Mouse (Mus musculus) c-Kit-positive CD71-negative TER-119-negative erythroid progenitor cells, embryonic 14.5 days (primary cell): Measurements from ENCODE around the gene Hoxd8.

Source experiments
- DNase-seq: peaks from one replicate; pipeline ENCODE4 v3.0.0-alpha.2; 2013; ENCODE audit warnings: low read depth

Hoxd8 gene

DNA sequence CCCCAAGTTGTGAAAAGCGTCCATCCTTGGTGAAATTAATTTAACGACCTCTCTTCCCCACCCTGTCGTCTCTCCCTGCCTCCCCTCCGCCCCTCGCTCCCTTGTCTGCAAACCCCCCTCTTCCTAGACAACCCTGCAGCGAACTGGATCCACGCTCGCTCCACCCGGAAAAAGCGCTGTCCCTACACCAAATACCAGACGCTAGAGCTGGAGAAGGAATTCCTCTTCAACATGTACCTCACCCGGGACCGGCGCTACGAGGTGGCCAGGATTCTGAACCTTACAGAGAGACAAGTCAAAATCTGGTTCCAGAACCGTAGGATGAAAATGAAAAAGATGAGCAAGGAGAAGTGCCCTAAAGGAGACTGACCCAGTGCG is 5.4 kb upstream of the Hoxd8 start:
- DNase-seq, result no peak

DNA sequence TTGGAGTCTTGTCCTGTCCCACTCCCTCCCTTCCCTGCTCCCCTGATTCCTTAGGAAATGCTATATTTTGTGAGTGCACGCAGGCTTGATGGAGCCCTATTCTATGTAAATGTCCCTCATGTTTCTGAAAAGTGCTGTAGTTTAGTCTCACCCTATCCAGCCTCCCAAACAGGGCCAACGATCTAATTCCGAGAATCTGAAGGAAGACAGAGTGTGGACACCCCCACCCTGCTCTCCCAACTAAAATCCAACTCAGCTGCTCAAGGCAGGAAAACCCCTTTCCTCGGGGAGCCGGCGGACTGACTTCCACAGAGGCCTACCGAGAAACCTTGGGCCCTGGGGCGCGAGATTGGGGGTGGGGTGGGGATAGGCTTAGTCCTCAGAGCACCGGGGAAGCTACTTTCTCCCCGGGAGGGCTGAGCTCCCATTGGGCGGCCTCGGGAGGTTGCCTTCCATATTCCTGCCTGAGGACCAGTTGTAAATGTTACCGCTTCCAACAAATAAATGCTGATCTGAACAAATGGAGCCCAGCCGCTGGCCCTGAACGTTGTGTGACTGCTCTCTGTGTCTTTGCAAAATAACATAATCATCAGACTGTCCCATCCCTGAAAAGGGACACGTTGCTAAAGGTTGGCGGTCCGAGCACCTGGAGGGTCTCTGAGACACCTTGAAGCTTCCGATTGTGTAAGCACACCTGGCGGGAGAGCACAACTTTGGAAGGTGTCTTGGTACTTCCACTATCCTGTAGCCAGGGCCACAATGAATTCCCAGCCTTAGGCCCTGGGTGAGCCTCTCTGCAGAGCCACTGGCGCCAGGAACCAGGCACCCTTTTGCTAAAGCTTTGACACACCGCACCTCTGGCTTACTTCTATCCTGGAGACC is 4.5 kb upstream of the Hoxd8 start:
- DNase-seq, result no peak

DNA sequence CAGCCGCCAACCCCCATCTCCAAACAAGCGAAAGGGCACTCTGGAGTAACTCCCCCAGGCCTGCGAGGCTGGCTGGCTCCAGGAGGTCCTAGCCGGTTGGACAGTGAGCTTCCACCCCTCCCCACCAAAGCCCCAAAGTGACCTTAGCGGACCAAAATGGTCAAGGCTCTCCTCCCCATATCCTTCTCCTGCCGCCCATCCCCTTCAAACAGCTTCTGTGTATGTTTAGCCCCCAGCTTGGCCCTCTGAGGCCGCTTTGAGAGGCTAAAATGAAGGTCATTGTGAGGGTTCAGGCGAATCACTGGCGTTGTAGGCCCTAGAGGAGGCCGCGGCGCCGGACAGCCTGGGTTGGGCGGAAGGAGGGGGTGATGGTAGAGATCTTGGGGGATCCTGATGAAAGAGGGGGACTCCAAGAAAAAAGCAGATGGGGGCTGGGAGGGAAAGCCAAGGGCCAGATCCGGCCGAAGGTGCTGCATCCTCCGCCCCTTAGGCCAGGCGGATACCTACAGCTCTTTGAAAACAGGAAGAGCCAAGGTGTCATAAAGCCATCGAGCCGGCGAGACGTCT is 3.8 kb upstream of the Hoxd8 start:
- DNase-seq, result no peak

DNA sequence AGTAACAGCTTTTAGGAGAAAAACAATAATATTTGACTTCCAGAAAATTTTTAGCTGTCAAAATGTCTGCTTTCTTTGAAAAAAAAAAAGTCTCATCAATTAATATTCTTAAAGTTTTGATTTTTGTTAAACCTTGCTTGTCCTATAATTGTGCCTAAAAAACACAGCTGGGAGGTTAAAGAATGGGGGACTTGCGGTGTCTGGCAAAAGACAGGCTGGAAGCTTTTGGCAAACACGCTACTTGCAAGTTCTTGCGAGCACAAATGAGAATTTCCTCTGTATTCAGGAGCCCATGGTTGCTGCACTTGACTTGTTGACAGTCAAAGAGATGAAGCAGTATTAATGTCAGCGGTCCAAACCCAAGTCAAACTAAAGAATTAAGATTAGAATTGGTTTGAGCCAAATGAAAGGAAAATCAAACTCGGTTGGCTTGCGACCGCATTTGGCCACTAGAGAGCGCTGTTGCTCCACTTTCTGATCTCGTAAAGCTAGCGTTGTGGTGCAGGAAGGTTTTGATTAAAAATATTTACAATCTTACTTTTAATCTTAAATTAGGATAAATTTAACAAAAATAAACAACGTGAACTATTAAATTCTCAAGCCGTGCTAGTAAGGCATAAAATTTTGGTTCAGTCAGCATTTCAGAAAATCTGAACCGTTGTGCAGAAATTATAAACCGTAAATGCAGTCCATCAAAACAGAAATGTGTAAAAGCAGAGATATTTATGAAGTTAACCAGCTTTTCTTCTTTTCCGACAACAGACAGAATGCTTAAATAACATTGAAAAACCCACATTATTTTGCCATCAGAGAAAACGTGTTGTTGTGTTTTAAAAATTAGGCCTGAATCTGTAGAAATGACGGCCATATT is 2.2 kb upstream of the Hoxd8 start:
- peak; percentile 51 for DNase-seq

DNA sequence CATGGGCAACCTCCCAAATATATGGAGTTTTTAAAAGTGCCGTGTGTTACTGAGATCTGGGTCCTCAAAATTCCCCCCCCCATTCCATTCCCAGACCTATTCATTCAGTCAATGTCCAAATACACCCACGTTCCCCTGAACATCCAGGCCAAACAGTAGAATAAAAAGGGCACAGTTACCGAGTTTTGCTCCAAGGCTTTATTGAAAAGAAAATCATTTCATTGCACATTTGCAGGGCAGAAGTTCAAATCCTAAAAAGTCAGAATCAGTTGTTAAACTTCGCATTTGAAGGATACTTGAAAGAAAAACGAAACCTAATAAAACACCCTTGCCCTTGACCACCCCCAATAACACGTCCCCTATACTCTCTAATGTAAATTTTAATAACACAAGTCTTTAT is 1.6 kb upstream of the Hoxd8 start:
- no peak for DNase-seq

DNA sequence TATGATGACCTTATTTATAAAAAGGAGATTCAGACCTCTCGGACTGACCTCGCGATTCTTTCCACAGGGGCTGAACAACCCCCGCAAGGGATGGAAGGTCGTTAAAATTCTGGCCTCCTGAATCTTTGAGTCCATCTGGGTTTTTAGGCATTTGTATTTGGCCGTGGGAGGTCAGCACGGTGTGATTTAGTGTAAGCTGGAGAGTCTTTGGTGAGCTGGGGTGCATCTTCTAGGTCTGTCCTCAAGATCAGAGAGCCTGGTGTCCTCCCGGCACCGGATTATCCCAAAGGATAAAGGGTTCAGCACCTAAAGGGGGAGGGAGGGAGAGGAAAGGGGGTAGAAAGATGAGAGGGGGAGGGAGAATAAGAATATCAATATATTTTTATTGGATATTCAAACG is 1.1 kb upstream of the Hoxd8 start:
- DNase-seq, result no peak

DNA sequence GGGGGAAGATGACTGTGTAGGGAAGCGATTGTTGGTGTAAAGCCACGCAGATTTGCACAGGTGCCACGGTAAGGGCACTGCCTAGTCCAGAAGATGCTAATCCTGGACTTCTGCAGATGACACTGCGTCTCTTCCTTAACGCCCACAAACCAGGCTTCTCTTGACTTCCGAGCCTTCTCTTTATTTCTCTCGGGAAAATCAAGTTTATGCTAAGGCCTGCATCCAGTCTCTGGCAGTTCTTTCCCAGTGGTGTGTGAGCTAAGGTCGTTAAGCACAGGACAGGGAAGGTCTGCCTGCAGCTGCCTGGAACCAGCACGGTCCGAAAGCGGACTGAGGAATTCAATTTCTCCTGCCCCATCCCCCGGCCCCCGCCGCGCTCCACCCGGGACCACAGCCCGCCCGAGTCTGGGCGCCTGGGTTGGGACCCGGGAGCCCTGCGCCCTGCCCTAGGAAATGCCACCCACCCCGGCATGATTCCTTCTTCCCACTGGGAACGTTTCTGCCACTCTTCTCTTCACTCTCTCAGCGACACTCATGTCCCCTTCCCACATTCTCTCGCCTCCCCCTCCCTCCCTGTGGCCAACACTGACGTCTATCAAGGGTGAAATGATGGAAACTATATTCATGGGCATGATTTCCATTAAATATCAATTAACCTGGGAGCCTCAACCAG is 559 bp upstream of the Hoxd8 start:
- no peak for DNase-seq

DNA sequence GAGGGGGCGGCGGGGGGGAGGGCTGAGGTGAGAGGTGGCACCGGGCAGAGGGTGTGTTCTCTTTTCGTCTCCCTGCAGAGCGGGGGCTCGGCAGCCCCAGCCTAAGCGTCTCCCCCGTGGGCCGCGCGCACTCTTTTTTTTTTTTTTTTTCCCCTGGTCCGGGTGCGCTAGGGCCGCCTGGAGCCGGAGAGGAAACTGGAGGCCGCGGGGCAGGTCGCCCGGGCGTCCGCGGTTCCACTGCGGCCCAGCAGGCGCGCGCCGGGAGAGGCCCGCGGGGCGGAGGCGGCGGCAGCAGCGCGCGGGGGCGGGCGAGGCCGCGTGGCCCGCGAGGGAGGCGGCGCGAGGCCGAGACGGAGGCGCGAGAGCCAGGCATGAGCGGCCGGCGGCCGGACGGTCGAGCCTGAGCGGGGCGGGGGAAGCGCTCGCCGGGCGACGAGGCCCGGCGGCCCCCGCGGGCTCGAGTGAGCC is 618 bp downstream of the Hoxd8 start:
- DNase-seq, result no peak

DNA sequence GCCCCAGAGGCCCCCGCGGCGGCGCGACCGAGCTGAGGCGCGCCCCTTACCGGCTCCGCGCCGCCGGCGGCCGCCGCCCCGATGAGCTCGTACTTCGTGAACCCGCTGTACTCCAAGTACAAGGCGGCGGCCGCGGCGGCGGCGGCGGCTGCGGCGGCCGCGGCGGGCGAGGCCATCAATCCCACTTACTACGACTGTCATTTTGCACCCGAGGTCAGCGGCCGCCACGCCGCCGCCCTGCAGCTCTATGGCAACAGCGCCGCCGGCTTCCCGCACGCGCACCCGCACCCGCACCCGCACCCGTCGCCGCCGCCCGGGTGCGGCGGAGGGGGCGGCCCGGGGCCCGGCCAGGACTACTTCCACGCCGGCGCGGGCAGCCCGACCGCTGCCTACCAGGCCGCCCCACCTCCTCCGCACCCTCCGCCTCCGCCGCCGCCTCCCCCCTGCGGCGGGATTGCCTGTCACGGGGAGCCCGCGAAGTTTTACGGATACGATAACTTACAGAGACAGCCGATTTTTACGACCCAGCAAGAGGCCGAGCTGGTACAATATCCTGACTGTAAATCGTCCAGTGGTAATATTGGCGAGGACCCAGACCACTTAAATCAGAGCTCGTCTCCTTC is 1.2 kb downstream of the Hoxd8 start:
- DNase-seq, result no peak

DNA sequence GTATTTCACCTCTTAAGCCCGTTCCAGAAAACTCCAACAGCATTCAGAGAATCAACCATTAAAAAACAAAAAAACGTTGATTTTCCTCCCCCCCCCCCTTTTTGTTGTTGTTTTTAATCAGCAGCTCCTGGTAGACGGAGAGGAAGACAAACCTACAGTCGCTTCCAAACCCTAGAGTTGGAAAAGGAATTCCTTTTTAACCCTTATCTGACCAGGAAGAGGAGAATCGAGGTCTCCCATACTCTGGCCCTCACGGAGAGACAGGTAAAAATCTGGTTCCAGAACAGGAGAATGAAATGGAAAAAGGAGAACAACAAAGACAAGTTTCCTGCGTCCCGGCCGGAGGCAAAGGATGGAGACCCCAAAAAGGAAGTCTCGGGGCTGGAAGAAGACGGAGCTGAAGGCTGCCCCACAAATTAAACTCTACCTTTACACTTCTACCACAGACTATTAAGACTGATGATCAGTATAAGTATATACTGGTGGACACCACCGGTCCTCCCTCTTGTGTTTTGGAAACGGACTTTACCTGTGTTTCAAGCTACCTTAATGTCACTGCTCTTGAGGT is 2.1 kb downstream of the Hoxd8 start:
- DNase-seq, result no peak

DNA sequence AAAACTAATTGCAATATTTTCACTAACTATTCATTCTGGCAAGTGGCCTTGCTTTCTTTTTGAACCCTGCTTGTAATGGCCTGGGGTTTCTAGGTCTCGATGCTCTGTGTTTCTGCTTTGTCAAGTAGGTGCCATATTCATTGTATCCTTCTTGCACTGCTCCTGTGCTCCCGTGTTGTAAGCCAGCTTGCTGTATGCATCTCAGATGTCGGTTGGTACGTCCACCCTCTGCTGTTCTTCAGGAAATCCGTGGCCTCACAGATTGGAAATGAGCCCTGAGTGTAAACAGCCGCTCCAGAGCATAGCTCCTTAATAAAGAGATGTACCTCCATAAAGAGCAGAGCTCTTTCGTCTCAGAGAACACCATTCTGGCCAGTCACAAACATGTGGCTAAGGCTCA is 3.2 kb downstream of the Hoxd8 start:
- DNase-seq, result no peak

DNA sequence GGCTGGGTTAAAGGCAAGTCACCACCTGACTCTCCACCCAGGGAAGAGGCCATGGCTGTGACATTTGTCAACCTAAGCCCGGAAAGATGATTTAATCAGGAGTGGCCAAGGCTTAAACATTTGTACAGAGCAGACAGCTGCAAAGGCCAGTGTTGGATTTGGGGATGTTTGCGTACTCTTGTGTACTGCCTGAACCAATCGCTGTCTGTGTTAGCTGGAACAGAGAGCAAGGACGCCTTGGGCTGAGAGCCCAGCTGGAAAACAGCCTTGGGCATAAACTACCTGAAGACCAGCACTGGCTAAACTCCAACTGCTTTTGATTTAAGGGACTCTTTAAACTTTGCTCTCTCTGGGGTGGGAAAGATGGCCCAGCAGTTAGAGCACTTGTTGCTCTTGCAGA is 4.3 kb downstream of the Hoxd8 start:
- DNase-seq, result no peak

DNA sequence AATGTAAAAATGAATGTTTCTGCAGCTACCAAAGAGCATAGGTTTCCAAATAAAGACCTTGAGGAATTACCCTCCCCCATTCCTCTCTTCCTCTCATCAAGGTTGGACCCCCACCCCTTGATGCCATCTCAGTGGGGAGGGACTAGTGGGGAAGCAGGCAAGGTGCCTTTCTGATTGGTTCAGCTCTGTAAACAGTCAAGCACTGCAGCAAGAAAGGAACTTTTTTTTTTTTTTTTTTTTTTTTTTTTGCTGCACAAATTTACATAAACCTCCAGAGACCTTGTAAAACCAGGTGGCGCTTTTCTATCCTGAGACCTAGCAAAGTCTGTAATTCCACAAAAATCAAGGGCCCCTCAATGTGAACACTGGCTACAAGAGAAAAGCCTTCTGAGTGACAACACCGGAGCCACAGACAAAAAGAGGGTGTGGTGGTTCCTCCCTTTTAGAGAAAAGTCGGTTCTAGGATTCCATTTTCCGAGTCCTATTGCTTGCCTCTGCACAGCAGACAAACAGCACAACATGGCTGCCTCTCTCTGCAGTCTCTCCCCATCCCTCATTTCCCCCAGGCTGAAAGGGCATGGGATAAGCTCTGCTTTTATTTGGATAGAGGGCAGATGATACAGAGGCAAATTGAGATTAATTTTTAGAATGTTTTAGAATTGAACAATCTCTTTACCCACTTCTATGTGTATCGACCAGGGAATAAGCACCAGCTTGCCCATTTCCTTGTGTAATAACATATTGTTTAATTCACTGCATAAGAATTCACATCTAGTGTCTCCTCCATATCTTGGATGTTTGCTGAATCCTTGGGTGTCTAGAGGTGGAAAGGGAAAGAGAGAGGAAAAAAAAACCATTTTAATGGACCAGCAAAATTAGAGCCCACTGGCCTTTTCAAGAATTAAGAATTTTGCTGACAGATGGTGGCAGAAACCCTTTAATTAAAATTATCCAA is 5.3 kb downstream of the Hoxd8 start:
- DNase-seq, result no peak

DNA sequence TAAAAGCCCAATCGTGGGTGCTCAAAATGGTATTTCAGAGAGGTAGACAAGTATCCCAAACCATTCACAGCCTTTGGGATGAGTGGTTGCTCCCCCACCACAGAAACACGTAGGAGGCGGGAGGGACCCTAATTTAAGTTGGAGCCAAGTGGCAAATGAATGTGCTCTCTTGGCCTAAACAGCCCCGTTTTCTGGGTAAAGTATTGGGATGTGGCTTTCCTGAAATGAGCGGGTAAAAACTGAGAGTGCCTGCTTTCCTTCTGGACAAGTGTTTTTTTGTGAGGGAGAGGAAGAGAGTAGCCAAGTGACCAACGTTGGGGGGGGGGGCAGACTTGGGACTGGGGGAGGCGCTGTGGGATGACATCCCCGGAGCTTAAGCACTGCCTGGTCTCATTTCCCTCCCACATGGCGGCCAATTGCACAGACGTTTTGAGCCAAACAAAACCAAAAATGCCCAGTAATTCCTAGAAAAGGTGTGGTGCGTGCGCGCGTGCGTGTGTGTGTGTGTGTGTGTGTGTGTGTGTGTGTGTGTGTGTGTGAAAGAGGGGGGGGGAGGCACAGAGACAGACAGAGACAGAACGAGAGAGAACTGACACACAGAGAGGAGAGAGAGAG is 6.6 kb downstream of the Hoxd8 start:
- DNase-seq, result no peak

DNA sequence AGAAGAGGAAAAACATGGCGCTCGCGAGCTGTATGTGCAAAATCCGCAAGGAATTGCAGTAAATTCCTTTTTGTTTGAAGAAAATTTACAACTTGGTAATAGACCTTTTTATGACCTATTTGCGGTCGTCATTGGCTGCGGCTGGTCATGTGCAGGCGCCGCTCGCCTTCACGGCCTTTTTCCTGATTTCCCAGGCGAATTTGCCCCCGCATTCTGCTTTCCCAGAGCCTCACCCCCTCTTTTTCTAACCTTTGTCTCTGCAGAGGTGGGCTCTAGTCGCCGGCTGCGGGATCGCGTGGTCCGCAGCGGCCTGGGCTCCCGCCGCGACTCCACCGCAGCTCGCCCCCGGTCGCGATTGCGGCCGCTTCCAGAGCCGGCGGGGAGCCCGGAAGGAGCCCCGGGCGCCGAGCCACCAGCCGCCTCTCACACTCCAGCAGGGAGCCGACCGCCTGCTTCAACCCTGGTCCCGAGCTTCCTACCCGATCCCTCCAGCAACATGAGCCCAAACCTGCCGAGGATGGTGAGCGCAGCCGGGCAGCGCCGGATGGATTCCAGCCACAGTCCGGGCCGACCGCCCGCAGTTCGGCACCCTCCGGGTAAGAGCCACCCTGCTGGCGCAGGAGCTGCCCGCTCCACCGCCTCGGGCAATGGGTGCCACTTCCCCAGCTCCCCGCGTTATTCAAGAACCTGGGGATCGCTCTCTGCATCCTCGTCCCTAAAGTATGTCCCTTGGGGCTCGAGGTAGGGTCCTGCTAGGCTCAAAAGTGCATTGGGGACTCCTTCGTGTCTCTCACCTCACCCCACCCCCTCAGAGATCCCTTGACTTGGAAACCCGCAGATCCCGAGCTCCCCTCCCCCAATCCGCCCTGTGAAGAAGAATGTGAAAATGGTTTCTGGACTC is 7.6 kb downstream of the Hoxd8 start, which contains the start of the genes Hoxd3 and Hoxd4:
TSS of gene Hoxd3 (plus strand) at position 207 of the 901 bp plus-strand sequence.
TSS of gene Hoxd4 (plus strand) at position 209 of the 901 bp plus-strand sequence.
- DNase-seq, result no peak

DNA sequence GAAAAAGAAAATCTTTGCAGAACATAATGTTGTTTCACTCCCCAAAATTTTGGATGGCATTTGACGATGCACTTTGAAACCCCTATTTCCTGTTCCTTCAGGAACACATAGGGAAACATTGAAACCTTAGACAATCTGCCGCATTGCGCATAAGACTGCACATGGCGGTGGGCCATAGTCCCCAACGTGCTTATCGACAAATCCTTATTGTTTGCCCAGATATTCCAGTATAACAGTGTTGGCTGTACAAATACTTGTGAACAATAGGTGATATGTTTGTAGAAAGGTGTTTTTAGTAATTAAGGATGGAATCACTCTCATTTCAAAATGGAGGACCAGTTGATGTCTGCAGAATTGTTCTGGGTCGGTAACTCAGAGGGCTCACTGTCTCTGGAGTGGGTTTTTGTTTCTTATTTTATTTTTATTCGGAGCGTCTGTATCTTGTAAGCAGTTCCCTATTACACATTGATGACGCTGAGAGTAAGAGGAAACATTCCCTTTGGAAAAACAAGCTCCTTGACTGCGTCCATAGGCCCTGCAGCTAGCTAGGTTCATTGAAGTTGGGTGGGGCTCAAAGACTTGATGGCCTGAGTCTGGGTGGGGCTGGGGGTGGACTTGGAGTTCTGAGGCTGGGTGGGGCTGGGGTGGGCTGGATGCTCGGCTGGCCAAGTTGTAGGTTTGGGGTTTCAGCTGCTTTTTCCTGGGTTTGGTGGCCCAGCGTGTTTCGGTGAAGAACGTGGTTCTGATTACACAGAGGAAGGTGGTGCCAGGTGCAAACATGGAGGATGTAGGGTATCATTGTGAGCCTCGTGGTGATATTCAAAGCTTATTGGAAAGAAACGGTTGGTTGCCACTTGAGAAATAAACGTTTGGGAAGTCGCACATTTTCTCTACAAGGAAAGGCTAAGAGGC is 9.1 kb downstream of the Hoxd8 start:
- DNase-seq, result no peak

DNA sequence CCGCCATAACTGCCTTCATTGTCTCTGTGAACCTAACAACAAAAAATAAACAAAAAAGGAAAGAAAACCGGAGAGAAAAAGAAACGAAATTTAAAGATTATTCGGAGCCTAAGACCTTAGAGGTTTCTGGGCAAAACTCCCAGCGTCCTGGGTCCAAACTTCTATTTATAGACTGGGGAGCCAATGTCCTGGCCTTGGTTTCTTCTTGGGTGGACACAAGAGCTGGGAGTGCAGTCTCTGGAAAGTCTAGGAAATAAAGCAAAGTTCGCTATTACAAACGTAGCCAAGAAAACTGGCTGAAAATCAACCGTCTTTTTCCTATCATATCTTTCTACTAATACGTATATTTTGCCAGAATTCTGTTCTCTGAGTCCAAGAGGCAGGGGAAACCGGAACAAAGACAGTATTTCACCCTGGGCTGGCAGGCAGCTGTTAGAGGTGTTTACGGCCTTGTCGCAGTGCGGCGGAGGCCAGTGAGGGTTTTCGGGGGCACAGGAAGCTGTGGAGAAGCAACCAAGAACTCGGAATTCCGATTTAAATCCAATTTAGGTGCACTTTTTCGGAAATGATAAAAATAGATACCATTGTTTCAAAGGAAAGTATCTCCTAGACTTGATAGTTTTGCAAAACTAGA is 9.9 kb downstream of the Hoxd8 start:
- DNase-seq, result no peak
